Mouse (Mus musculus): Measurements from ENCODE around the gene Antxrl. TPM values are rescaled to one million over a fixed set of nuclear protein-coding genes. Genes with fewer than 3 reads are reported as not detected.

The Antxrl gene
- polyA plus RNA-seq, 1 experiment from 2014 or later = not detected

GRCm38 (mm10) chr14:34106389-34107062 lies 54.0 kb downstream of the Antxrl start:
- Histone ChIP-seq H3K9ac (replicated peaks) (no peak overlapping the region), H3K9me3 (no peaks in the 10 kb centered on the region), H3K27ac (replicated peaks) (no peak overlapping the region), H3K4me3 (no peak overlapping the region), H3K4me1 (no peaks in the 10 kb centered on the region), H3K36me3 (no peaks in the 10 kb centered on the region), H3K4me2 (replicated peaks) (no peak overlapping the region), H3K27me3 (no peaks in the 10 kb centered on the region)
- ATAC-seq (ENCODE audit: low FRiP score, low read depth) = no peak
- 63% methylated on average over 12 of the region's 12 CpGs for WGBS

GRCm38 (mm10) chr14:34107594-34107993 lies 55.1 kb downstream of the Antxrl start:
- H3K4me3 ChIP-seq = no peak overlapping the region
- no peak overlapping the region for H3K4me2 ChIP-seq (replicated peaks)
- no peak overlapping the region for H3K9ac ChIP-seq (replicated peaks)
- H3K9me3 ChIP-seq = no peaks in the 10 kb centered on the region
- H3K27me3 ChIP-seq = no peaks in the 10 kb centered on the region
- H3K4me1 ChIP-seq = no peaks in the 10 kb centered on the region
- H3K36me3 ChIP-seq = no peaks in the 10 kb centered on the region
- ATAC-seq (ENCODE audit: low FRiP score, low read depth) = no peak
- H3K27ac ChIP-seq (replicated peaks) = no peak overlapping the region
- 83% methylated on average over 4 of the region's 4 CpGs for WGBS

- H3K4me1 ChIP-seq = no peaks in the 10 kb centered on the region
- 94% methylated on average over 4 of the region's 4 CpGs for WGBS
- H3K4me3 ChIP-seq = no peak overlapping the region
- H3K27me3 ChIP-seq = no peaks in the 10 kb centered on the region
- no peaks in the 10 kb centered on the region for H3K36me3 ChIP-seq
- no peak for ATAC-seq (ENCODE audit: low FRiP score, low read depth)
- H3K9ac ChIP-seq (replicated peaks) = no peak overlapping the region
- no peaks in the 10 kb centered on the region for H3K9me3 ChIP-seq
- no peak overlapping the region for H3K4me2 ChIP-seq (replicated peaks)
- no peak overlapping the region for H3K27ac ChIP-seq (replicated peaks)
These were observed 61.8 kb downstream of the Antxrl start for GRCm38 (mm10) chr14:34114311-34114710.

GRCm38 (mm10) chr14:34119046-34119723 lies 66.7 kb downstream of the Antxrl start:
- WGBS = 88% methylated on average over 7 of the region's 7 CpGs
- Histone ChIP-seq H3K9ac (replicated peaks) (no peak overlapping the region), H3K9me3 (no peaks in the 10 kb centered on the region), H3K27me3 (no peaks in the 10 kb centered on the region), H3K4me3 (no peak overlapping the region), H3K4me2 (replicated peaks) (no peak overlapping the region), H3K27ac (replicated peaks) (no peak overlapping the region), H3K36me3 (no peaks in the 10 kb centered on the region), H3K4me1 (no peaks in the 10 kb centered on the region)
- no peak for ATAC-seq (ENCODE audit: low FRiP score, low read depth)

- Histone ChIP-seq H3K27me3 (no peaks in the 10 kb centered on the region), H3K9me3 (no peaks in the 10 kb centered on the region)
- WGBS = 89% methylated on average over 12 of the region's 12 CpGs
These were observed 67.8 kb downstream of the Antxrl start for GRCm38 (mm10) chr14:34120016-34120910.

GRCm38 (mm10) chr14:34120923-34121351 lies 68.4 kb downstream of the Antxrl start:
- no peaks in the 10 kb centered on the region for H3K36me3 ChIP-seq
- H3K4me3 ChIP-seq = no peak overlapping the region
- no peak overlapping the region for H3K27ac ChIP-seq (replicated peaks)
- no peak for ATAC-seq (ENCODE audit: low FRiP score, low read depth)
- H3K9me3 ChIP-seq = no peaks in the 10 kb centered on the region
- 88% methylated on average over 3 of the region's 3 CpGs for WGBS
- no peak overlapping the region for H3K4me2 ChIP-seq (replicated peaks)
- no peak overlapping the region for H3K9ac ChIP-seq (replicated peaks)
- no peaks in the 10 kb centered on the region for H3K27me3 ChIP-seq
- no peaks in the 10 kb centered on the region for H3K4me1 ChIP-seq

More at GRCm38 (mm10) chr14:34120016-34120910, 67.8 kb downstream of the Antxrl start:
- no peak overlapping the region for H3K9ac ChIP-seq (replicated peaks)
- H3K36me3 ChIP-seq = no peaks in the 10 kb centered on the region
- H3K4me3 ChIP-seq = no peak overlapping the region
- ATAC-seq (ENCODE audit: low FRiP score, low read depth) = no peak
- no peak overlapping the region for H3K27ac ChIP-seq (replicated peaks)
- H3K4me2 ChIP-seq (replicated peaks) = no peak overlapping the region
- H3K4me1 ChIP-seq = no peaks in the 10 kb centered on the region

- no peak for ATAC-seq (ENCODE audit: low FRiP score, low read depth)
- no peaks in the 10 kb centered on the region for H3K36me3 ChIP-seq
- WGBS = 91% methylated on average over 4 of the region's 4 CpGs
- no peak overlapping the region for H3K4me3 ChIP-seq
- H3K9me3 ChIP-seq = no peaks in the 10 kb centered on the region
- no peak overlapping the region for H3K4me2 ChIP-seq (replicated peaks)
- no peak overlapping the region for H3K9ac ChIP-seq (replicated peaks)
- H3K27me3 ChIP-seq = no peaks in the 10 kb centered on the region
- H3K4me1 ChIP-seq = no peaks in the 10 kb centered on the region
- H3K27ac ChIP-seq (replicated peaks) = no peak overlapping the region
These were observed 69.2 kb downstream of the Antxrl start for GRCm38 (mm10) chr14:34121691-34122090.

Other genes starting within 250 kb of the Antxrl start
- 2.0 and 4.4 TPM in 2 replicates for gene Gdf10, start 129.1 kb upstream of the Antxrl start, polyA plus RNA-seq (2016; fragmentation: Nextera tagmentation; extraction: Ambion mirVana)
- gene Gdf2, start 111.7 kb upstream of the Antxrl start, polyA plus RNA-seq (2016; fragmentation: Nextera tagmentation; extraction: Ambion mirVana) = not detected in 2 replicates
- gene Rbp3, start 98.7 kb upstream of the Antxrl start, polyA plus RNA-seq (2016; fragmentation: Nextera tagmentation; extraction: Ambion mirVana) = 0.07 and 0.09 TPM in 2 replicates
- gene Zfp488, start 73.9 kb upstream of the Antxrl start, polyA plus RNA-seq (2016; fragmentation: Nextera tagmentation; extraction: Ambion mirVana) = 0.15 and 0.20 TPM in 2 replicates
- not detected in 2 replicates for gene Gm30083, start 37.5 kb upstream of the Antxrl start, polyA plus RNA-seq (2016; fragmentation: Nextera tagmentation; extraction: Ambion mirVana)
- not detected in 2 replicates for gene Gm5460, start 35.9 kb upstream of the Antxrl start, polyA plus RNA-seq (2016; fragmentation: Nextera tagmentation; extraction: Ambion mirVana)
- 0.43 and 0.84 TPM in 2 replicates for gene Anxa8, start 33.3 kb downstream of the Antxrl start, polyA plus RNA-seq (2016; fragmentation: Nextera tagmentation; extraction: Ambion mirVana)
- gene A630023A22Rik, start 50.0 kb downstream of the Antxrl start, polyA plus RNA-seq (2016; fragmentation: Nextera tagmentation; extraction: Ambion mirVana) = not detected in 2 replicates
- gene Npy4r, start 99.8 kb downstream of the Antxrl start, polyA plus RNA-seq (2016; fragmentation: Nextera tagmentation; extraction: Ambion mirVana) = not detected in 2 replicates
- gene Gprin2, start 148.9 kb downstream of the Antxrl start, polyA plus RNA-seq (2016; fragmentation: Nextera tagmentation; extraction: Ambion mirVana) = 3.1 and 3.5 TPM in 2 replicates
- gene Syt15, start 166.9 kb downstream of the Antxrl start, polyA plus RNA-seq (2016; fragmentation: Nextera tagmentation; extraction: Ambion mirVana) = 0.46 and 0.52 TPM in 2 replicates